In the genomic region with DNA sequence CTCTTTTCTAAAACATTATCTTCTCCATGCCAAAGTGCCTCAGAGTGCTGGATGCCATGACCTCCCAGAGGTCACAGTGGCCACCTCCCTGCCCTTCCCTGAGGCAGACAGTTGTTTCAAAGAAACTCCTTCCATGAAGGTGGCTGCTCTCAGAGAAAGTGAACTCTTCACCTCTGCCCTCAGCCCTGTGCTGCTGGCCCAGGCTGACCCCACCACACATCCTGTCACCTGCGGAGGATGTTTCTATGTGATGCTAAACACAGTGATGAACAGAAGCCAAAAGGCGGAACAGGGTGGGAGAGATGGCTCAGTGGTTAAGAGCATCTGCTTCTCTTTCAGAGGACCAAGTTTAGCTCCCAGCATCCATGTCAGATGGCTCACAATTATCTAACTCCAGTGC, we compare ENCODE assay signal across 11 mouse cellular contexts.
"Had no signal": no experiment of that assay in that cellular context is flagged by ENCODE, and none has a peak within 500 bp of the region (broad histone marks: within the 10 kb centered on the region; RNA-seq: fewer than 3 reads in every experiment).

No protein-coding gene starts in this region.

- H3K4me3 ChIP-seq: limb, embryonic 10.5 days; liver, embryonic 13.5 days; midbrain, embryonic 13.5 days; stomach, embryonic 15.5 days had no signal

- H3K4me2 ChIP-seq: liver, embryonic 13.5 days; midbrain, embryonic 13.5 days; stomach, embryonic 15.5 days had no signal

- H3K9ac ChIP-seq: liver, embryonic 13.5 days; midbrain, embryonic 13.5 days; stomach, embryonic 15.5 days had no signal

- H3K27ac ChIP-seq: limb, embryonic 10.5 days; liver, embryonic 13.5 days; midbrain, embryonic 13.5 days; stomach, embryonic 15.5 days had no signal

- DNase-seq: kidney, adult 8-10 months; kidney, postnatal 25 days; liver, embryonic 13.5 days; lung, adult 18-20 months; lung, postnatal 36 days; right cerebral cortex, postnatal 14 days had no signal

- H3K4me1 ChIP-seq: limb, embryonic 10.5 days had no signal

- H3K9me3 ChIP-seq: limb, embryonic 10.5 days; liver, embryonic 13.5 days; midbrain, embryonic 13.5 days; stomach, embryonic 15.5 days had no signal

- H3K27me3 ChIP-seq: liver, embryonic 13.5 days; midbrain, embryonic 13.5 days; stomach, embryonic 15.5 days had no signal

- ATAC-seq: inflammation-experienced regulatory T-cells, adult 6 months; intestine, postnatal 0 days; midbrain, embryonic 13.5 days had no signal

- H3K36me3 ChIP-seq: liver, embryonic 13.5 days had no signal
